Mouse (Mus musculus) CD8-positive naive resting alpha-beta T cell, adult 2 months (primary cell): ENCODE data around the gene Sash3.

Source experiments
- DNase-seq, 2 experiments: peaks; one replicate each; pipeline ENCODE4 v3.0.0; 2022; ENCODE audit warnings: low read depth in 2 of 2, low spot score in 2 of 2

Sash3 gene

DNA sequence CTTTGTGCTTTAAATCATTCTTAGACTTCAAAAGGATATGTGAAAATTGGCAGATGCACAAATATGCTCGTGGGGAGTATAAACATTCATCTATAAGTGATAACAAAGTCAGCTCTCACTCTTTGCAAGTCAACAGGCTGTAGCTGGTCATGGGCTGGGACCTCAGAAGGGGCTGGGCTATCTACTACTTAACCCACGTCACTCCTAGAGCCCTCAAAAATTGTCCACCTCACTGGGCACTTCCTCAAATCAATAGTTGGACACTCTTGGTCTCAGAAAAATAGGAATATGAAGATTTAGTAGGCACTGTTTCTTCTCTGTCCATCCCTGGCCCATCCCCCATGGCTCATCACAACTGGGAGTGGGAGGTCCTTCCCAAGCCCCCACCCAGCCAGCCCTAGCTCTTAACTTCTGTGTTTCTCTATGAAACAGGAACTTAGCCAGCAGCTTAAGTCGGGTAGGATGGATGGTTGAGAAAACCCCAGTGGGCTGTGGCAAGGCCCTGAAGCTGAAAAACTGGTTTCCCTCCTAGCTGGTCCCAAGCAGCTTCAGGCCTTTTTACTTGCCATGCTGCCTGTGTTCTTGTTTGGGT is 5.9 kb upstream of the Sash3 start:
- DNase-seq = no peak

DNA sequence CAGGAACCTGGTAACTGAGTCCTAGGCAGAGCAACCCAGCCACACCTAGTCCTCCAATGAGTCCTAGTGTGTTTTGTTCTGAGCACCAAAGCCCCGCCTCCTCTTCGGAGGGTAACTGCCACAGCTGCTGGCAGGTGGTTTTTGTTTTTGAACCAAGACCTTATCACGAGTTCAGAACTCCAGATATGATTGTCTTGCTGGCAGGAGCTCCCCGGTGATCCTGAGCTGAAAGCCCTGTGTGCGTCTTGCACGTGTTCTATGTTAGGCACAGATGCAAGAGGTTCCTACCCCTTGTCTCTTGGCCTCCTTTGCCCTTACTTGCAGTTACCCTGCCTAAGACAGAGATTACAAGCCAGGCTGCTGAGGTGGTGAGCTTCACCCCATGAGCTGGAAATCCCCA is 4.8 kb upstream of the Sash3 start:
- peak; percentile 55 to 57 for DNase-seq

DNA sequence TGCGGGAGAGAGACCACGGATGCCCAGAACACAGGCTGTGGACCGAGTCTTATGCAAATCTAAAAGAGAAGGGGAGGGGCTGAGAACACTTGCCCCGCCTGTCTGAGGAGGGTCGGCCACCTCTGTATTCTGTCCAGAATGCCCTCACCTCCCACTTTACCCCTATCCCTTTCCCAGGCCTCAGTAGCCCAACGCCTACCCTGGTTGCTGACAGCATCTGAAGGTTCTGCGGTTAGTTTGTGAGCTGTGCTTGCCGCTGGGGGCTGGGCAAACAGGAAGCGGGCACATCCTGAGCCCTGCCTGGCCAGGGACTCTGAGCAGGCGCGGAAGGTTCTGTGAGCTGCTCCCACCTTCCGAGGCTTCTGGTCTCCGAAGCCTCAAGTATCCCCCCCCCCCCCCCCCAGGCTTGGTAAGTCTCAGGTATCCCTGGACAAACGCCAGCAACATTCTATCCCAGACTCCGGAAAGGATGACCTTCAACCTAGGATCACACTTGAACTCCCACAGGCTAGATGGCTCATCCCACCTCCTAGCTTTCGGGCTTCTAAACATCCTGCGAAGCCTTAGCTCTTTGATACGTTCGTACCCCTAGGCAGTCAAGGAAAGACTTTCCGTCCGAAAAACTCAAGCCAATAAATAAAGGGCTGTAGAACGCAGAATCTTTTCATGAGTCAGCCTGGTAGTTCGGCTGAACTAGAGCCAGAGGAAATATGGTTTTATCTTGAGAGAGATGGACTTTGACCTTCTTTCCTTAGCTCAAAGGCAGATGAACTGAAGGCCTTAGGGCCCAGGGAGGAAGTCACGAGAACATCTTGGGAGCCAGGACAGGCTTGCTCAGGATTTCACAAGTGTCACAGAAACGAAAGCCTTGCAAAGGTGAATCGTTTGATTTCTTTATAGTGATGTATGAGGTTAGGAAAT is 2.6 kb upstream of the Sash3 start:
- peak; percentile 46 to 56 for DNase-seq

DNA sequence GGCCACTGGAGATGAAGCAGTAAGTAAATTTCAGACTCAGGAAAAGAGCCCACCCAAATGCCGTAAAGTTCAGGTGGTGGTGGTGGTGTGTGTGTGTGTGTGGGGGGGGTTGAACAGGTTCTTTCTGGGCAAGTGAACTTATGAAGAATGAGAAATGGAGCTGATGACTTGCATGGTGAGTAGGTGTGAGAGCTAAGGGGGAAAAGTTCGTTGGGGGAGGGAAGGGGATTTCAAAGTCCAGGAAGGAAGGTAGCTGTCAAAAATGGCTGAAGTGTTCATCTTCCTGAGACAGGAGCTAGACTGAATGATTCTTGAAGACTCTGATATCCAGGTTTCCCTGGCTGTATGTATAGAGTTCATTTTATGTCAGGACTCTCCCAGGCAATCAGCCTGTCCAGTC is 990 bp downstream of the Sash3 start:
- DNase-seq = no peak

DNA sequence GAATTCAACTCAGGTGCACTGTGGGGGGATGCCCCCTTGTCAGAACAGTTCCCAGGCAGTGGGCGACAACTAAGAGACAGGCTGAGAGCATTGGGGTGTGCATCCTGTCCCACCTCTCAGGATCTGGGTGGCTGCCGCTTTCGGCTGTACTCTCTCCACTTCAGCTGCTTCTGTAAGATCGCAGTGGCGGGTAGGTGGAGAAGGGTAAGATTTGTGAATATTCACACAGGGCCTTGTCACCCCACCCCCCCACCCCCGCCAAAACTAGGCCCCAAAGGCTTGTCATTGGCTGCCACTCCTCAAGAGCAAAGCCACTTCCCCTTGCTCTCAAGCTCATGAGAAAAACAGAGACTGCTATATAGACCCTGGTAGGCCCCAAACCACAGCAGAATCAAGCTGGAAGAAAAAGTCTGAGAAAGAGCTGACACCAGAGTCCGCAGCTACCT is 1.5 kb downstream of the Sash3 start:
- DNase-seq = peak; percentile 46 to 52

DNA sequence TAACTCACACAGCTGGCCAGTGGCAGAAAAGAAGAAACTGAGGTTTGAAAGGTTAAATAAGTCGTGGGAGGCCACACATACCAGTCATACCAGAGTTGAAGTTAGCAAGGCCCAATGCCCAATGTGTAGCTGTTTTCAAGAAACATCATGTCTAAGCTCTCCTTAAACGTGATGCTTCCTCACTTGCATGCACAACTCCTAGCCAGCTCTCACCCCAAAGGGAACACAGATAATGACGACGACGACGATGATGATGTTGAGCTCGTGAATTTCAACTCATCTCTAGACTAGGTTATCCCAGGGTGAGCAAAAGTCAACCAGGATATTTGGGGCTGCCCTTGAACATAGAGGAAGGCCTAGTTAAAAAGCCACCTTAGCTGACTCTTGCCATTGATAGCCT is 5.9 kb downstream of the Sash3 start:
- DNase-seq = no peak

DNA sequence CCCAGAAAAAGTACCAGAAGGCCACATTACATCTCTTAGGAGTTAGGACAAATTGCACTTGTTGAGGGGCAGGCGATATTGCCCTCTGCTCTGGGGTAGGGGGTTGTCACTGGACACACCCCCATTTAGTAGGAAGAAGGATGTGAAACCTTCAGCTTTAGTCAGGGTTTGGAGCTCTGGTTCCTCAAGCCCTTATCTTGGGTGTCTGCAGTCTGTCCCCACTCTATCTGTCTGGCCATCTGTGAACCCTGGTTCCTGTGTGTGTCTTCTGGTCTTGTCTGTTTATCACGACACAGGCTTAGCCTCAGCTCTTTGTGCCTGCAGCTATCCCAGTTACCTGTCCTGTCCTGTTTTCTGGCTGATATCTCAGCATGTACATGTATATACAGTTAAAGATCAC is 7.2 kb downstream of the Sash3 start:
- DNase-seq = no peak

DNA sequence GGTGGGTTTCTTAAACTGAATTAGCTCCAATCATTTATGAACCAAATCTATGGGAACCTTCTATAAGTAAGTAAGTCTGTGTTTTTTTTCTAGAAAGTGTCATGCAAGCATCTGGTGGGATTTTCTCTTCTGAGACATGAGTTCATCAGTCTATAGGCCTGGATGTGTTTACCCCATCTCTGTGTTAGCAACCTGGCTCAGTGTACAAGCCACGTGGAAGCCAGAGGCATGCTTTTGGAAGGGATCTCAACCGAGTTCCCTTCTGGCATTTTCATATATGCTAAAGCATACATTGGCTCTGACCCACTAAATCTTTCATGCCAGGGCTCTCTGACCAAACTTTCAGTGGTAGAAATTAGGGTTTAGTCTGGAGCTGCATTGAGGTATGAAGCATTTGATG is 7.7 kb downstream of the Sash3 start:
- DNase-seq = no peak

DNA sequence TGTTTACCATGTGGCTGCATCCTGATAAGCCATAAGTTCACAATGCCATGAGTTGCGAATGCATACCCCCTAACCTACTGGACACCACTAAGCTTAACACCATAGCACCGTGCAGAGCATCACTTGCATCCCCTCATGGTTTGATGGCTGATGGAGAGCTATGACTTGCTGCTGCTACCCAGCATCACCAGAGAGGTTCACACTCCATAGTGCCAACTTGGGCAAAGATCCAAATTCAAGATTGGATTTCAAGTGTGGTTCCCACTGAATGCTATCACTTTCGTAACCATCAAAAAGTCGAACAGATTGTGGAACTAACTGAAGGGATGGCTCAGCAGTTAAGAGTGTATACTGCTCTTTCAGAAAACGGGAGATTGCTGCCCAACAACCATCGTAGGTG is 9.3 kb downstream of the Sash3 start:
- DNase-seq = no peak

DNA sequence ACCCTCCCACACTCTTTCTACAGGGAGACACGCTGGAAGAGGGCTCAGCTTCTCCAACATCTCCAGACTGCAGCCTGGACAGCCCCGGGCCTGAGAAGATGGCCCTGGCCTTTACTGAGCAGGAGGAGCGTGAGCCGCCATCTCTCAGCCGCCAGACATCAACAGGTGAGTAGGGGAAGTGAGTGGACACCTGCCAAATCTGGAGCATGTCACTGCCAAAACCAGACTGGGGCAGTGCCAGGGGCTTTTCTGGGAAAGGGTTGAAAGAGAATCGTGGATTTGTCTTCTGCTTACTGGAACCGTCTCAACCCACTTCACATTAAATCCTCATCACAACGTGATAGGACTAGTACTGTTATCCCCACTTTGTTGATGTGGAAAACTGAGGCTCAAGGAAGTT is 11.2 kb downstream of the Sash3 start:
- DNase-seq = no peak

DNA sequence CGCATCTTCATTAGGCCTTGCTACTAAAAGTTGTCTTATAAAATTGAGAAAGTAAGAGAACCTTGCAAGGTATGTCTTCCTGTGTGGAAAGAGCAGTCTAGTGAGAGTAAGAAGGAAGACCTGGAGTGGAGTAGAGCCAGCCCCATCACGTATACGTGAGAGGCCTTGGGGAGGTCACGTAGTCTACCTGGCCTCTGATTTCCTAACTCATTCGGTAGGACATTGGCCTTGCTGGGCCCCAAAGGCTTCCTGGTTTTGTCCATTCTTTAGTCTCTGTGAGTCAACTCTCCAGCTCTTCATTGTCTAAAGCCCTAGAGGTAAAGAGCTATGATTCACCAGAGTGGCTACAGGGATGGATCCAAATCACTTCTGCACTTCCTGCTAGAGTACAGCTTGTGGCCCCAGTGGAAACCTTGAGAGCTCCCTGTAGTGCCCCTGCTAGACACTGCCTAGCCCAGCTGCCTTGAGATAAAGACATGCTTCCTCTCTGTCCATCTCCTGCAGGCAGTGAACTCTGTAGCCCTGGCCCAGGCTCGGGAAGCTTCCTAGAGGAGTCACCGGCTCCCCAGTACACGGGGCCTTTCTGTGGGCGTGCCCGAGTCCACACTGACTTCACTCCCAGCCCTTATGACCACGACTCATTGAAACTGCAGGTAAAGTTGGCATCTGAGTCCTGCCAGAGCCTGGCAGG is 12.1 kb downstream of the Sash3 start:
- no peak for DNase-seq

DNA sequence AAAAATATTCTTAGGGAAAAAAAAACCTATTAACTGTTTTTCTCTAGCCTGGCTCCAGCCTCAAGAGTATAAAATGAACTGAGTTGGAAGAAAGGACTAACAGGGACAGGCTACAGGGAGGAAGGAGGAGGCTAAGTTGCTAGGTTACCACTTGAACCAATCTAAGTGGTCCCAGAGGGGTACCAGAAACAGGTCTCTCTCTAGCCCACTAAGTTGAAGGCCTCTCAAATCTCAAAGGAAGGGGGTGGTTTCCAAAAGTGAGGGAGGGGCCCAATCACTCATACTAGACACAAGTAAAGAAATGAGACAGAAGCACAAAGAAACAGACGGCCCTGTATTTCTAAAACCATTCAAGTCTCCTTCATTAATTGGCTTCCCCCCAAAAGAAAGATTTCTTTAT is 23.7 kb downstream of the Sash3 start:
- no peak for DNase-seq

DNA sequence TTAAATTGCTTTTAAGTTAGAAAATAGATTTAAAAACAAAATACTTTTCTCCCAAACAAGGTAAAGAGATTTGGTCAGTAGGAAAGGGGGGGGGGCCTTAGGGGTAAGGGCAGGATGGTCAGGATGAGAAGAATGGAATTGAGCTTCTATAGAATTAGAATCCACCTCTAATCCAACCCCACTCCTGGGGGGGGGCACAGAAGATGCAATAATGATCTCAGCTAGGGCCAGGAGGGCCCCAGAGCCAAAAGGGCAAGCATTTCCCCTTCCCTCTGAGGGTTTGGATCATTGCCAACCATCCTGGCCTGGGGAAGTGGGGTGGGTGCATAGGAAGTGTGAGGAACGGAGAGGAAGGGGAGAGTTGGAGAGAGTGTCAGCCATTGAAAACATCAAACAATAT is 24.1 kb downstream of the Sash3 start:
- no peak for DNase-seq

DNA sequence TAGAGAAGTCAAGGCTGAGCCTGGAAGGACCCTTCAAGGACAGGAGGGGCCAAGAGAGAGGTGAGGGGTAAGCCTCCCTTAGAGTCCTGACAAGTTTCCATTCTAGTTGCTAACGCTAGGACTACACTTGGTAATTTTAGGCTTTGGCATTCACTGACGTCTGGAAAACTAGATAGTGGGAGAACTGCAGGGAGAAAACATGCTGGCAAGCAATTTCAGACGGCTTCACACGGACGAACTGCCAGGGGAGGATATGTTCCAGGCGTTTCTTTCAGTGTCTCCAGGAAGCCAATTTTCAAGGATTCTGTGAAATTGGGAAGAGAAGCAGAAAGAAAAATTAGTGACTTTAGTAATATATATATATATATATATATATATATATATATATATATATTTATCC is 35.6 kb downstream of the Sash3 start:
- no peak for DNase-seq

DNA sequence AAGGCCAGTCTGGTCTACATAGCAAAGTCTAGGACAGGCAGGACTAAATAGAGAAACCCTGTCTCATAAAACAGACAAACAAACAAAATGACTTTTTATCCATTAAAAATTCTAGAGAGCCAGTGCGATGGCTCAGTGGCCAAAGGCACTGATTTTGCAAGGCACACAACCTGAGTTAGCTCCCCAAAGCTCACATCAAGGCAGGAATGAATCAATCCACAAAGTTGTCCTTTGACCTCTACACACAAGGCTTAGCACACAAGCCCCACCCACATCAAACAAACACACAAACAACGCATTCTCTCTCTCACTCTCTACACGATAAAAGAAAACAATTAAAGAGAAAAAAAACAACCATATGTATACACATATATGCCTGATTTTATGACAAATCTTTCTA is 38.5 kb downstream of the Sash3 start:
- no peak for DNase-seq

DNA sequence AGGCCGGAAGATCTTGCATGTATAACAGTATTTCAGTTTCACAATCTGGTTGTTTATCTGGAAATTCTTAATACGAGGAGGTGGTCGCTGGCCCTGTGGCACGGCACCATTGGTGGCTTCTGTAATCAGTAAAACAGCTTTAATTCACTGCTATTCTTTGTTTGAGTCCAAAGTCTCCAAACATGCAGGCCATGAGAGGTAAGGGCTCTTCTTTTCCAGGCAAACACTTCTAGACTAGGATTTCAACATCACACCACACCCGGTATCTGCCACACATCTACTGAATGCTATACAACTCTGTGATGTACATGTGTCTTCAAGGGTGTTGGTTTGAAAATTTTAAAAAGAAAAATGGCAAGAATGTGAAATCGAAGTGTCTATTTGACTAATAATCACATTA is 45.0 kb downstream of the Sash3 start:
- no peak for DNase-seq

DNA sequence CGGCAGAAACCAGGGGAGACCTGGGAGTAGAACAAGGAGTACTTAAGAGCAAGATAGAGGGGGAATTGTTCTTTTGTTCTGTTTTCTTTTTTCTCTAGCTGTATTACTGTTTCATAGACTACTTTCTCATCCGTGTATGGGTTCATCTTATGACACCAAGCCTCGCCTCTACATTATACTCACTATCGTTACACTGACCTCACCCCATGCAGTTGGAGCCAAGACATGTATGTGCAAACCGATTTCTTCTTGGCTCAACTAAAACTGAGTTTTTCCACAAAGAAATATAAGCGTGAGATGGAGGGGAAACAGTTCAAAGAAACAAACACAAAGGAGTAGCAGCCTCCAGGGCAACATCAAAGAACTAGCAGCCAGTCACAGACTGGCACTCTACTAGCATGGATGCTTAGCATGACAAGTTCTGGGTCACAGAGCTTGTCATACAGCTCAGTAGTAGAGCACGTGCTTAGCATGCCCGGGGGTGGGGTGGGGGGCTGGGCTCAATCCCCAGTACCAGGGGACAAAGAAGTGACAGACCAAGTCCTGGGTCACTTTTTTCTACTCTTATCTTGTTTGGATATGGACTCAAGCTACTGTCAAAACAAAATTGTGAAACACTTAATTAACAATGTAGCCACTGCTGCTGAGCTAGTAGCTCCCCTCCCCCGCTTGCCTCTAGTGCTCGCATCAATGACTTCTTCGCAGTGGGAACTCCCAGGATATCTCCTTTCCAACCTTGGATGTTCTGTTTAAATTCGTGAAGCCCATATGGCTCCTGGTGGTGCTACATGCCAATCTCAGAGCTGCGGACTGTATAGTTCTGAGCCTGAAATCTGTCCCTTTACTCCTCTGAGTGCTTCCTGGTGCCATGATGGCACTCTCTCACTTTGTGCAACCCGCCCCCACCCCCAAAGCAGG is 47.3 kb downstream of the Sash3 start:
- no peak for DNase-seq

DNA sequence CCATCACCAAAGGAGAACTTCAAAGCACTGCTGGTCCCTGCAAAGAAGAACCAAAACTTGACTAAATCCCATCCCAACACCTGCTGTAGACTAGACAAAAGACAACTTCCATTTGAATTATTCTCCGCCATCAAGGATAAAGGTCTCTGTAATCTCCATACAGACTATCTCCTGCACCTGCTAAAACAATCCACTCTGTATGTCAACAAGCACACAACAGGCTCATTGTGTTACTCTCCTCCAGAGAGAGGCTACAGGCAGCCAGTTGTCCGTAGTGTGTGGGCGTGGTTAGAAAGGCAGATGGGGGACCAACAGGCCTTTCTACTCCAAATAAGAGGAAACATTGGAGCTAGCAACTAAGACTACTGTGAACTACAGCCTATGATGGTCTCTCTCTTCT is 51.6 kb downstream of the Sash3 start:
- no peak for DNase-seq

DNA sequence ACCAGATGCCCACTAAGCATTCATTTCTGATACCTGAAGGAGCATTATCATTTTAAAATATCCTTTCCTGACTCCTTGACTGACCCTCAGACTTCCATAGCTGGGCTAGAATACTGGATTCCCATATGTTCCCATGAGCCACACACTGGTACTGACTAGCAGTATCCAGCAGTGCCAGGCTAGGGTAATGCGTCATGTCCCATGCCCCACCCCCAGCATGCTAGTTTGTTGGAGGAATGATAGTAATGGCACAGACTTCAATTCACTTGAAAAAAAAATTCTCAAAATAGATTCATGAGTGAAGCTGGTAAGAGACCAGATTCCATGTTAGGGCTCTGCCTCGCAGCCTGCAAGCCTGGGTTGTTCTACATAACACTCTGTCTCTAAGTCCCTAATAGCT is 52.8 kb downstream of the Sash3 start:
- no peak for DNase-seq

DNA sequence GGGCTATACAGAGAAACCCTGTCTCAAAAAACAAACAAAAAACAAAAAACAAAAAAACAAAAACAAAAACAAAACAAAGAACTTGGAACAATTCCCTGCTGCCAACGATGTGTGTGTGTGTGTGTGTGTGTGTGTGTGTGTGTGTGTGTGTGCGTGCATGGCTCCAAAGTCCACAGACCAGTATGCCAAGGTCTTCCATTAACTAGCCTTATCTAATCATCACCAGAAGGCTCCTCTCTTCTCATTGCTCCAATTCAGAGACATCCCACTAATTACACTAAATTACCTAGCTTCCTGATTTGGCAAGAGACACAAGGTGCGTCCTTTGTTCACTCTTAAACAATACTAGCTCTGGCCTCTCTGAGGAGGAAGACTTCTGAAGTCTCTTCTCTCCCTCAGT is 54.5 kb downstream of the Sash3 start:
- no peak for DNase-seq

DNA sequence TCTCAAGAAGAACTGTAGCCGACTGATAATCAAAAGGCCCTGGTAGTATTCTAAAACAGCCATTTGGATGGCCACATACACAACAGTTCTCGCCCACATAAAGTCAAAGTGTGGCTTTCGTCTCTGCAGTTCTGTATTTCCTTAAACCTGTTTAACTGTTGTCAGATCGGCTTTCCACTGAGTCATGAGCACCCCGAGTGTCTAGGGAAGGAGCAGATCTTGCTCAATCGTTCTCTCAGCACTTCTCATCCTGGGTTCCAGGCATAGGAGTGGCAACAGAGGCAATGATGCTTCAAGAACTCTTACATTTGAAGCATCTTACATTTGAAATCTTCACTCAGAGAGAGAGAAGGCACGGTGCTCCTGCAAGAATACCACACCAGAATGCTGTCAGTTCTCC is 55.7 kb downstream of the Sash3 start:
- no peak for DNase-seq
